Mouse (Mus musculus): Measurements from ENCODE around the gene Otof. TPM values are rescaled to one million over a fixed set of nuclear protein-coding genes. Genes with fewer than 3 reads are reported as not detected.

Gene Otof
- total and polyA plus RNA-seq, 3 experiments, result 0.06 TPM; not detected in 2

- intact Hi-C loops (cut with DNase I), result no loop called here
Observed at GRCm38 (mm10) chr5:30382876-30383275, 78.9 kb downstream of the Otof start.

GRCm38 (mm10) chr5:30369426-30369825, 92.3 kb downstream of the Otof start:
- no peak overlapping the region for H3K9ac ChIP-seq (ENCODE audit: low read depth, low read length)
- no peak overlapping the region for H3K4me3 ChIP-seq
- DNase-seq, result peak; percentile 28 to 54
- intact Hi-C loops (cut with DNase I), result no loop called here
- H3K27ac ChIP-seq, result no peak overlapping the region
- TF ChIP-seq EP300 (IDR thresholded peaks at IDR 0.05; ENCODE audit: insufficient read depth, low read depth, low read length), result no peak
- TF ChIP-seq CTCF (IDR thresholded peaks at IDR 0.05), result no peak
- no peak for TF ChIP-seq POLR2A (IDR thresholded peaks at IDR 0.05; ENCODE audit: insufficient read depth, low read depth, low read length)
- H3K79me2 ChIP-seq (replicated peaks; ENCODE audit: control insufficient read depth, insufficient read depth, low read length), result no peaks in the 10 kb centered on the region
- WGBS, result 44% methylated on average over 5 of the region's 5 CpGs
- H3K36me3 ChIP-seq (ENCODE audit: control insufficient read depth, insufficient read depth, low read length), result no peaks in the 10 kb centered on the region
- no peaks in the 10 kb centered on the region for H3K27me3 ChIP-seq (ENCODE audit: control insufficient read depth, insufficient read depth, low read length)
- no peaks in the 10 kb centered on the region for H3K4me1 ChIP-seq (ENCODE audit: control insufficient read depth, insufficient read depth, low read length)

More at GRCm38 (mm10) chr5:30382876-30383275, 78.9 kb downstream of the Otof start:
- H3K9ac ChIP-seq (ENCODE audit: low read depth, low read length), result no peak overlapping the region
- TF ChIP-seq EP300 (IDR thresholded peaks at IDR 0.05; ENCODE audit: insufficient read depth, low read depth, low read length) (no peak), CTCF (IDR thresholded peaks at IDR 0.05) (no peak), POLR2A (IDR thresholded peaks at IDR 0.05; ENCODE audit: insufficient read depth, low read depth, low read length) (no peak)
- 64% methylated on average over 7 of the region's 7 CpGs for WGBS
- H3K27me3 ChIP-seq (ENCODE audit: control insufficient read depth, insufficient read depth, low read length), result no peaks in the 10 kb centered on the region
- H3K79me2 ChIP-seq (replicated peaks; ENCODE audit: control insufficient read depth, insufficient read depth, low read length), result no peaks in the 10 kb centered on the region
- no peak overlapping the region for H3K27ac ChIP-seq
- H3K4me3 ChIP-seq, result no peak overlapping the region
- no peak for DNase-seq
- no peaks in the 10 kb centered on the region for H3K4me1 ChIP-seq (ENCODE audit: control insufficient read depth, insufficient read depth, low read length)
- no peaks in the 10 kb centered on the region for H3K36me3 ChIP-seq (ENCODE audit: control insufficient read depth, insufficient read depth, low read length)

GRCm38 (mm10) chr5:30367405-30367804, 94.3 kb downstream of the Otof start:
- WGBS, result 81% methylated on average over 8 of the region's 8 CpGs
- intact Hi-C loops (cut with DNase I), result no loop called here
- no peak for DNase-seq
- H3K4me1 ChIP-seq (ENCODE audit: control insufficient read depth, insufficient read depth, low read length), result no peaks in the 10 kb centered on the region
- H3K79me2 ChIP-seq (replicated peaks; ENCODE audit: control insufficient read depth, insufficient read depth, low read length), result no peaks in the 10 kb centered on the region
- H3K36me3 ChIP-seq (ENCODE audit: control insufficient read depth, insufficient read depth, low read length), result no peaks in the 10 kb centered on the region
- no peak for TF ChIP-seq CTCF (IDR thresholded peaks at IDR 0.05)
- no peak for TF ChIP-seq POLR2A (IDR thresholded peaks at IDR 0.05; ENCODE audit: insufficient read depth, low read depth, low read length)
- TF ChIP-seq EP300 (IDR thresholded peaks at IDR 0.05; ENCODE audit: insufficient read depth, low read depth, low read length), result no peak
- H3K4me3 ChIP-seq, result no peak overlapping the region
- H3K27ac ChIP-seq, result no peak overlapping the region
- no peaks in the 10 kb centered on the region for H3K27me3 ChIP-seq (ENCODE audit: control insufficient read depth, insufficient read depth, low read length)
- no peak overlapping the region for H3K9ac ChIP-seq (ENCODE audit: low read depth, low read length)

- Histone ChIP-seq H3K36me3 (ENCODE audit: control insufficient read depth, insufficient read depth, low read length) (no peaks in the 10 kb centered on the region), H3K4me1 (ENCODE audit: control insufficient read depth, insufficient read depth, low read length) (no peaks in the 10 kb centered on the region), H3K27ac (no peak overlapping the region), H3K79me2 (replicated peaks; ENCODE audit: control insufficient read depth, insufficient read depth, low read length) (no peaks in the 10 kb centered on the region), H3K9ac (ENCODE audit: low read depth, low read length) (no peak overlapping the region), H3K4me3 (no peak overlapping the region), H3K27me3 (ENCODE audit: control insufficient read depth, insufficient read depth, low read length) (no peaks in the 10 kb centered on the region)
- TF ChIP-seq EP300 (IDR thresholded peaks at IDR 0.05; ENCODE audit: insufficient read depth, low read depth, low read length), result no peak
- no peak for TF ChIP-seq POLR2A (IDR thresholded peaks at IDR 0.05; ENCODE audit: insufficient read depth, low read depth, low read length)
- no peak for TF ChIP-seq CTCF (IDR thresholded peaks at IDR 0.05)
- intact Hi-C loops (cut with DNase I), result no loop called here
- no peak for DNase-seq
- WGBS, result 70% methylated on average over 10 of the region's 10 CpGs
Observed at GRCm38 (mm10) chr5:30358436-30359099, 103.2 kb downstream of the Otof start.

- H3K9ac ChIP-seq (ENCODE audit: low read depth, low read length), result no peak overlapping the region
- TF ChIP-seq CTCF (IDR thresholded peaks at IDR 0.05) (no peak), EP300 (IDR thresholded peaks at IDR 0.05; ENCODE audit: insufficient read depth, low read depth, low read length) (no peak)
- H3K27me3 ChIP-seq (ENCODE audit: control insufficient read depth, insufficient read depth, low read length), result no peaks in the 10 kb centered on the region
- intact Hi-C loops (cut with DNase I), result no loop called here
- no peak for DNase-seq
- H3K4me3 ChIP-seq, result no peak overlapping the region
- no peaks in the 10 kb centered on the region for H3K79me2 ChIP-seq (replicated peaks; ENCODE audit: control insufficient read depth, insufficient read depth, low read length)
- WGBS, result 71% methylated on average over 7 of the region's 7 CpGs
- no peak overlapping the region for H3K27ac ChIP-seq
- no peaks in the 10 kb centered on the region for H3K4me1 ChIP-seq (ENCODE audit: control insufficient read depth, insufficient read depth, low read length)
- H3K36me3 ChIP-seq (ENCODE audit: control insufficient read depth, insufficient read depth, low read length), result no peaks in the 10 kb centered on the region
Observed at GRCm38 (mm10) chr5:30356647-30357046, 105.1 kb downstream of the Otof start.

GRCm38 (mm10) chr5:30355559-30356159, 106.1 kb downstream of the Otof start:
- no peak for DNase-seq
- no peak overlapping the region for H3K9ac ChIP-seq (ENCODE audit: low read depth, low read length)
- H3K27me3 ChIP-seq (ENCODE audit: control insufficient read depth, insufficient read depth, low read length), result no peaks in the 10 kb centered on the region
- H3K27ac ChIP-seq, result no peak overlapping the region
- 60% methylated on average over 14 of the region's 14 CpGs for WGBS
- no peaks in the 10 kb centered on the region for H3K36me3 ChIP-seq (ENCODE audit: control insufficient read depth, insufficient read depth, low read length)
- H3K4me1 ChIP-seq (ENCODE audit: control insufficient read depth, insufficient read depth, low read length), result no peaks in the 10 kb centered on the region
- TF ChIP-seq CTCF (IDR thresholded peaks at IDR 0.05) (no peak), POLR2A (IDR thresholded peaks at IDR 0.05; ENCODE audit: insufficient read depth, low read depth, low read length) (no peak), EP300 (IDR thresholded peaks at IDR 0.05; ENCODE audit: insufficient read depth, low read depth, low read length) (no peak)
- H3K79me2 ChIP-seq (replicated peaks; ENCODE audit: control insufficient read depth, insufficient read depth, low read length), result no peaks in the 10 kb centered on the region
- H3K4me3 ChIP-seq, result no peak overlapping the region
- intact Hi-C loops (cut with DNase I), result no loop called here
